12 mouse cellular contexts compared by ENCODE assay signal in the genomic region with DNA sequence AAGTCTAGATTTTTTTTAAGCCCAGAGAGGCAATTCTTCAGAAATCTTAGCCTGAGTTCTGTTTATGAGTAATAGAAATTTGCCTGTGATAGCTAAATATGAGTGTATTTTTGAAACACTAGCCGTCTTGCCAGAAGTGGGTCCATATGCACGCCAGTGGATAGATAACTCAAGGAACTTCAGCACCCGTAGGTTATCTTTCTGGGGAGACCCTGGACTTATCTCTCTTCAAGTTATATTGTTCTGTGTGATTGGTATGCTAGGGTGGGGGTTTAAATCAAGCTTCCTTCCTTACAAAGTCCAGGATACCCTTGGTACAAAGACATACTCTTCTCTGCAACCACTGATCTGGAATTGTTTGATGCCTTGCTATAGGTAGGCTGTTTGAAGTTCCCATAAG. TPM values are rescaled to one million over a fixed set of nuclear protein-coding genes. Genes with fewer than 3 reads are reported as not detected.
DNase-seq lines count a peak whose midpoint lies in the region; ATAC-seq and TF ChIP-seq lines count a peak whose summit lies in the region.
"Had no signal": no experiment of that assay in that cellular context is flagged by ENCODE, and none has a peak within 500 bp of the region (broad histone marks: within the 10 kb centered on the region; RNA-seq: fewer than 3 reads in every experiment).

No protein-coding gene starts in this region.

- no peak for ATAC-seq in kidney, embryonic 16.5 days (ENCODE audit: low FRiP score, low TSS enrichment)
- no peak for ATAC-seq in embryonic facial prominence, embryonic 12.5 days (ENCODE audit: insufficient number of reproducible peaks, insufficient read depth, low FRiP score, low TSS enrichment)
- no peak for ATAC-seq in hindbrain, embryonic 12.5 days (ENCODE audit: low FRiP score)
- ATAC-seq in midbrain, embryonic 13.5 days, result no peak

- TF ChIP-seq POLR2A in kidney, adult 2 months (IDR thresholded peaks at IDR 0.05; ENCODE audit: low read depth, low read length), result no peak

- no peaks in the 10 kb centered on the region for H3K9me3 ChIP-seq in kidney, embryonic 16.5 days (ENCODE audit: low read length)
- H3K9me3 ChIP-seq in embryonic facial prominence, embryonic 12.5 days, result no peaks in the 10 kb centered on the region
- no peaks in the 10 kb centered on the region for H3K9me3 ChIP-seq in hindbrain, embryonic 12.5 days (replicated peaks)
- no peaks in the 10 kb centered on the region for H3K9me3 ChIP-seq in midbrain, embryonic 13.5 days
- H3K9me3 ChIP-seq: limb, embryonic 15.5 days had no signal

- intact Hi-C loops in gastrocnemius, postnatal 14 days (cut with DNase I; ENCODE audit: low total_unique reads), result no loop called here

- peaks cover 14% of the 10 kb centered on the region for H3K4me1 ChIP-seq in kidney, embryonic 16.5 days (ENCODE audit: insufficient read depth, low read length)
- no peaks in the 10 kb centered on the region for H3K4me1 ChIP-seq in kidney, adult 2 months (ENCODE audit: control insufficient read depth, insufficient read depth, low read length)
- peaks cover 11% of the 10 kb centered on the region for H3K4me1 ChIP-seq in embryonic facial prominence, embryonic 12.5 days
- H3K4me1 ChIP-seq in hindbrain, embryonic 12.5 days, result peaks cover 11% of the 10 kb centered on the region
- peaks cover 17% of the 10 kb centered on the region for H3K4me1 ChIP-seq in midbrain, embryonic 13.5 days (replicated peaks)

- H3K4me3 ChIP-seq in kidney, embryonic 16.5 days (ENCODE audit: low read length), result peak overlapping the region; percentile 67; the same call in 1 of the 2 replicates
- H3K4me3 ChIP-seq in kidney, adult 2 months (ENCODE audit: insufficient read depth, low read depth, low read length), result no peak overlapping the region
- H3K4me3 ChIP-seq in embryonic facial prominence, embryonic 12.5 days, result peak overlapping the region; percentile 79; the same call in 1 of the 2 replicates
- H3K4me3 ChIP-seq in hindbrain, embryonic 12.5 days, result peak overlapping the region; percentile 76; the same call in 1 of the 2 replicates
- peak overlapping the region; percentile 81 for H3K4me3 ChIP-seq in midbrain, embryonic 13.5 days (replicated peaks)

- no peaks in the 10 kb centered on the region for H3K27me3 ChIP-seq in kidney, embryonic 16.5 days (ENCODE audit: insufficient read depth, low read length)
- H3K27me3 ChIP-seq in kidney, adult 2 months (replicated peaks; ENCODE audit: control insufficient read depth, insufficient read depth, low read length), result no peaks in the 10 kb centered on the region
- no peaks in the 10 kb centered on the region for H3K27me3 ChIP-seq in embryonic facial prominence, embryonic 12.5 days
- no peaks in the 10 kb centered on the region for H3K27me3 ChIP-seq in hindbrain, embryonic 12.5 days
- no peaks in the 10 kb centered on the region for H3K27me3 ChIP-seq in midbrain, embryonic 13.5 days
- H3K27me3 ChIP-seq: limb, embryonic 15.5 days had no signal

- no peak overlapping the region for H3K27ac ChIP-seq in kidney, embryonic 16.5 days (ENCODE audit: low read length)
- H3K27ac ChIP-seq in kidney, adult 2 months (ENCODE audit: insufficient read depth, low read depth, low read length), result no peak overlapping the region
- no peak overlapping the region for H3K27ac ChIP-seq in embryonic facial prominence, embryonic 12.5 days
- H3K27ac ChIP-seq in hindbrain, embryonic 12.5 days, result no peak overlapping the region
- no peak overlapping the region for H3K27ac ChIP-seq in midbrain, embryonic 13.5 days

- H3K9ac ChIP-seq in kidney, embryonic 16.5 days (replicated peaks; ENCODE audit: low read length), result no peak overlapping the region
- H3K9ac ChIP-seq in embryonic facial prominence, embryonic 12.5 days, result no peak overlapping the region
- H3K9ac ChIP-seq in hindbrain, embryonic 12.5 days, result peak overlapping the region; percentile 32; the same call in 1 of the 2 replicates
- H3K9ac ChIP-seq in midbrain, embryonic 13.5 days (replicated peaks), result peak overlapping the region; percentile 86

- no peaks in the 10 kb centered on the region for H3K36me3 ChIP-seq in kidney, embryonic 16.5 days (ENCODE audit: insufficient read depth, low read length)
- no peaks in the 10 kb centered on the region for H3K36me3 ChIP-seq in kidney, adult 2 months (ENCODE audit: control insufficient read depth, insufficient read depth, low read length)
- H3K36me3 ChIP-seq in embryonic facial prominence, embryonic 12.5 days, result no peaks in the 10 kb centered on the region
- H3K36me3 ChIP-seq in hindbrain, embryonic 12.5 days, result no peaks in the 10 kb centered on the region
- no peaks in the 10 kb centered on the region for H3K36me3 ChIP-seq in midbrain, embryonic 13.5 days
- H3K36me3 ChIP-seq: limb, embryonic 15.5 days had no signal

- DNase-seq in kidney, adult 2 months, result no peak
- DNase-seq in adrenal gland, postnatal 25 days, result no peak
- no peak for DNase-seq in thymus, postnatal 14 days
- DNase-seq in gastrocnemius, postnatal 14 days, result no peak
- DNase-seq: cerebellum, adult 8-10 months; right cerebral cortex, postnatal 14 days had no signal

- TF ChIP-seq CTCF in kidney, adult 2 months (conservative IDR thresholded peaks at IDR 0.05; ENCODE audit: insufficient read depth, insufficient read length, low read depth, low read length), result no peak

- peak overlapping the region; percentile 76 for H3K4me2 ChIP-seq in kidney, embryonic 16.5 days (replicated peaks; ENCODE audit: low read depth, low read length)
- H3K4me2 ChIP-seq in embryonic facial prominence, embryonic 12.5 days (replicated peaks), result peak overlapping the region; percentile 74
- peak overlapping the region; percentile 77 for H3K4me2 ChIP-seq in hindbrain, embryonic 12.5 days (replicated peaks)
- peak overlapping the region; percentile 63 for H3K4me2 ChIP-seq in midbrain, embryonic 13.5 days (replicated peaks)

- 77% methylated on average over 3 of the region's 3 CpGs for WGBS in kidney, embryonic 16.5 days
- WGBS in kidney, adult 2 months, result 86% methylated on average over 3 of the region's 3 CpGs
- WGBS in embryonic facial prominence, embryonic 12.5 days, result 83% methylated on average over 3 of the region's 3 CpGs
- WGBS in hindbrain, embryonic 12.5 days, result 87% methylated on average over 3 of the region's 3 CpGs
- WGBS in midbrain, embryonic 13.5 days, result 80% methylated on average over 3 of the region's 3 CpGs

RNA-seq across cellular contexts. Expression of a gene that starts 1.7 kb away (rescaled TPM):
- polyA plus RNA-seq in kidney, embryonic 16.5 days (2015; fragmentation: Nextera tagmentation; extraction: Ambion mirVana), result 45.1 and 51.2 TPM in 2 replicates
- 5.0 and 5.9 TPM in 2 replicates for polyA plus RNA-seq in kidney, adult 2 months (2012; rRNA removed)
- polyA plus RNA-seq in embryonic facial prominence, embryonic 12.5 days (2016; fragmentation: Nextera tagmentation; extraction: Ambion mirVana), result 44.0 and 45.1 TPM in 2 replicates
- polyA plus RNA-seq in hindbrain, embryonic 12.5 days (2016; fragmentation: Nextera tagmentation; extraction: Ambion mirVana), result 65.0 and 65.3 TPM in 2 replicates
- polyA plus RNA-seq in midbrain, embryonic 13.5 days (2015; fragmentation: Nextera tagmentation; extraction: Ambion mirVana), result 90.2 and 102 TPM in 2 replicates
- total RNA-seq in adrenal gland, postnatal 25 days (2021), result 71.5 and 103 TPM in 2 replicates
- 1 to 10 TPM; 7.4 to 9.6 TPM for total RNA-seq in gastrocnemius, postnatal 14 days (2021)

RNA-seq across cellular contexts. Expression of a gene that starts 46.7 kb away (rescaled TPM):
- 19.7 and 20.5 TPM in 2 replicates for polyA plus RNA-seq in kidney, embryonic 16.5 days (2015; fragmentation: Nextera tagmentation; extraction: Ambion mirVana)
- 3.6 and 3.7 TPM in 2 replicates for polyA plus RNA-seq in kidney, adult 2 months (2012; rRNA removed)
- 17.9 and 19.4 TPM in 2 replicates for polyA plus RNA-seq in embryonic facial prominence, embryonic 12.5 days (2016; fragmentation: Nextera tagmentation; extraction: Ambion mirVana)
- polyA plus RNA-seq in hindbrain, embryonic 12.5 days (2016; fragmentation: Nextera tagmentation; extraction: Ambion mirVana), result 14.0 and 15.8 TPM in 2 replicates
- 12.8 and 14.7 TPM in 2 replicates for polyA plus RNA-seq in midbrain, embryonic 13.5 days (2015; fragmentation: Nextera tagmentation; extraction: Ambion mirVana)
- 11.1 and 11.3 TPM in 2 replicates for total RNA-seq in adrenal gland, postnatal 25 days (2021)
- 1 to 10 TPM; 5.2 to 5.6 TPM for total RNA-seq in gastrocnemius, postnatal 14 days (2021)

RNA-seq across cellular contexts. Expression of a gene that starts 50.3 kb away (rescaled TPM):
- 0.86 and 0.99 TPM in 2 replicates for polyA plus RNA-seq in kidney, embryonic 16.5 days (2015; fragmentation: Nextera tagmentation; extraction: Ambion mirVana)
- not detected in 2 replicates for polyA plus RNA-seq in kidney, adult 2 months (2012; rRNA removed)
- polyA plus RNA-seq in embryonic facial prominence, embryonic 12.5 days (2016; fragmentation: Nextera tagmentation; extraction: Ambion mirVana), result 0.79 and 1.7 TPM in 2 replicates
- 0.48 and 1.2 TPM in 2 replicates for polyA plus RNA-seq in hindbrain, embryonic 12.5 days (2016; fragmentation: Nextera tagmentation; extraction: Ambion mirVana)
- polyA plus RNA-seq in midbrain, embryonic 13.5 days (2015; fragmentation: Nextera tagmentation; extraction: Ambion mirVana), result 1.2 and 1.3 TPM in 2 replicates
- total RNA-seq in adrenal gland, postnatal 25 days (2021), result not detected in 2 replicates
- under 1 TPM; 0.43 to 0.64 TPM for total RNA-seq in gastrocnemius, postnatal 14 days (2021)
- total RNA-seq: hematopoietic stem cell, adult 5-6 weeks had no signal

Comparison
In these comparisons a context has a peak if more than half of its experiments do, and no peak if none do; other contexts are left out.
1. H3K9ac ChIP-seq: peak in hindbrain, embryonic 12.5 days (single experiment) and midbrain, embryonic 13.5 days (single experiment); none in kidney, embryonic 16.5 days (single experiment) and embryonic facial prominence, embryonic 12.5 days (single experiment).
2. Peak in every context shown above with its lines, with median percentiles within 50 percentile points of each other: H3K4me2 ChIP-seq.